Mouse (Mus musculus): ENCODE measurements at regions not wholly inside any gene's neighbourhood (a gene's known extent, or its start where the extent isn't known, plus 50 kb on each side); places are given as distances from the start of the nearest gene placed in this dataset.

DNA sequence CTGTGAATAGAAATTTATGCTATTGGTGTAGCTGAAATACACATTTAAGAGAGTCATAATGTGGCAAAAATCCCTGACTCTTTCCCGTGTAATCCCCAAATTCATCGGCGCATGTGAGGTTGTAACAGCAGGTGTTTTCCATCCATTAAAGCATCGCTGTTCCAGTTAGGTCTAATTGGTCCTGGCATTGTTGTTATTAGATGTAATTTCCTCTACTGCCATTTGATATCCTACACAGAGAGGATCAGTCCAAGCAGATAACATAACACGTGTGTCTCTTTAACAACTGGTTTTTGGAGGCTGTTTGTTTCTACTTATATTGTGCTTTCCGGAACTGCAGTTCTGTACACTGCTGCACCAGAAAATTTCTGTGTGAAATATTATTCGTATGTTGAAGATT is 101.8 kb downstream of the Vgll3 start:
- H3K4me2 ChIP-seq: no peak overlapping the region
- no peaks in the 10 kb centered on the region for H3K4me1 ChIP-seq
- no peak overlapping the region for H3K4me3 ChIP-seq
- ATAC-seq (ENCODE audit: extremely low read depth, insufficient number of reproducible peaks, low FRiP score, low TSS enrichment): no peak
- no peak overlapping the region for H3K27ac ChIP-seq (replicated peaks)
- no peaks in the 10 kb centered on the region for H3K9me3 ChIP-seq
- no peaks in the 10 kb centered on the region for H3K36me3 ChIP-seq
- H3K27me3 ChIP-seq (replicated peaks): no peaks in the 10 kb centered on the region
- no peak overlapping the region for H3K9ac ChIP-seq
- WGBS: 76% methylated on average over 7 of the region's 7 CpGs

DNA sequence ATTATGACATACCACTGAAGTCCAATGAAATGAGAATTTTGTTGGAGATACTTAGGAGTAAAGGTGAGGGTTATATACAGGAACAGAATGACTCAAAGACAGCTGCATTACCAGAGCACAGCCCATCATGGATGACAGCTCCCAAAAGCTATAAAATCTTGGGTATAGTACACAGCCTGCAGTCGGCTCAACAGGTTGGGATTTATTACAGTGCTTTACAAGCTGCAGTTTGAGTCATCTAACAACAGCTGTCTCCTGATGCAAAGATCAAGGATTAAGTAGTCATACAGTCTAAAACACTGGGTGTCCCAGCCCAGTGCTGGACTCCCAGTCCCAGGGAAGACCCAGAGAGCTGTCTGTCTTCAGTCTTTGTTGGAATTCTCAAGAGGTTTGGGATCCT is 110.9 kb downstream of the Vgll3 start:
- Histone ChIP-seq H3K36me3 (no peaks in the 10 kb centered on the region), H3K4me1 (no peaks in the 10 kb centered on the region), H3K4me2 (no peak overlapping the region), H3K9me3 (no peaks in the 10 kb centered on the region), H3K4me3 (no peak overlapping the region), H3K27me3 (replicated peaks) (no peaks in the 10 kb centered on the region), H3K27ac (replicated peaks) (no peak overlapping the region), H3K9ac (no peak overlapping the region)
- WGBS: 76% methylated on average over 1 of the region's 1 CpGs
- no peak for ATAC-seq (ENCODE audit: extremely low read depth, insufficient number of reproducible peaks, low FRiP score, low TSS enrichment)

DNA sequence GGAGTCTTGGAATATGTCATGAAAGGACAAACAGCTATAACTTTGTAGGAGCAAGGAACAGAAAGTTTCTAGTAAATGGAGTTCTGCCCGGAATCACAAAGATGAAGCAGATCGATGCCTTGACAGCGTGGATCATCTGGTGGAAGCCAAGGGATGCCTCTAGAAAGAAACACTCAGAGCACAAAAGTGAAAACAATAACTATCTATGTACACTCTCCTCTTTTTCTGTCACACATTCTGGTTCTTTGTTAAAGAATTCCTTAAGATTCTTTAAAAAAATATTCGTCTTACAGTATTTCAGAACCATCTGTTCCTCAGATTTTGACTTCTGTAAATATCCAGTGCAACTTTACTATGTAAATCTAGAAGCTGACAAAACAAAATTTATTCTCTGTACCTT is 148.8 kb downstream of the Vgll3 start:
- Histone ChIP-seq H3K9me3 (no peaks in the 10 kb centered on the region), H3K4me2 (no peak overlapping the region), H3K27ac (replicated peaks) (no peak overlapping the region), H3K4me3 (no peak overlapping the region), H3K36me3 (no peaks in the 10 kb centered on the region), H3K9ac (no peak overlapping the region), H3K27me3 (replicated peaks) (no peaks in the 10 kb centered on the region), H3K4me1 (0 out of 2 replicates have a peak, but pooled peaks cover 4% of the 10 kb centered on the region)
- no peak for ATAC-seq (ENCODE audit: extremely low read depth, insufficient number of reproducible peaks, low FRiP score, low TSS enrichment)
- WGBS: 80% methylated on average over 4 of the region's 4 CpGs

DNA sequence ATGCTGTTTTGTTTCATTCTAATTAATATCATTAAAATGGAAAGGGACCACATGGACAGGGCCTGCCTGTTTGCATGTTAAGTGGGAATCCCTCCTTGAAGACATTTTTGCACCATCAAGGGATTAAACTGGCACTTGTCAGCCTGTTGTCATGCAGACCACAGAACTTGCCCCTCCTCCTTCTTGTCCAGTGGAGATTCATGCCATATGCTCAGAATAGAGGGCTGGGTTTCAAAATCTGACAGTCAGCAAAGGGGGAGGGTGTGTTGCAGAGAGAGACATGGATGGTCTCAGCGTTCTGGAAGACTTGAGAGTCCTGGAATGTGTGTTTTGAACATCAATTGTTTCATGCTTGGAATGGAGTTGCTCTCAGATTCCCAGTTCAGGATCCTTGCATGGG is 149.2 kb downstream of the Vgll3 start:
- H3K27ac ChIP-seq (replicated peaks): no peak overlapping the region
- no peak overlapping the region for H3K4me2 ChIP-seq
- no peak overlapping the region for H3K4me3 ChIP-seq
- H3K9me3 ChIP-seq: no peaks in the 10 kb centered on the region
- no peaks in the 10 kb centered on the region for H3K36me3 ChIP-seq
- H3K9ac ChIP-seq: no peak overlapping the region
- 29% methylated on average over 1 of the region's 1 CpGs for WGBS
- H3K4me1 ChIP-seq: 0 out of 2 replicates have a peak, but pooled peaks cover 4% of the 10 kb centered on the region
- H3K27me3 ChIP-seq (replicated peaks): no peaks in the 10 kb centered on the region
- no peak for ATAC-seq (ENCODE audit: extremely low read depth, insufficient number of reproducible peaks, low FRiP score, low TSS enrichment)

DNA sequence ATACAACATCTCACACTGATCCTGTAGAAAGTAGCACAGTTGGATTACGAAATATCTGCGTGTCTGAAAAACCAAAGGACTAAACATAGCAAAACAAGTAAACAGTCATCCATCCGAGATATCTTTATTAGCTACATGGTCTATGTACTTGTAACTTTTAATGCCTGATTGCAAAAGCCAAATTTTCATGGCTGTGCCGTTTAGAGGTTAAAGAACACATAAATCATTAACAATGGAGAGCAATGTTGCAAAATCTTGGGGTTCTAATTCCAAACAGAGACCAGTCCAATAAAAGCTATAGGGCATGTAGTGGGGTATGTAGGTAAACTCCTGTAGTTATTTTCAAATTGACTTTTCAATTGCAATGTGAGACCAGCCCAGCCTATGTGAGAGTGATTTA is 162.0 kb downstream of the Vgll3 start:
- Histone ChIP-seq H3K9me3 (no peaks in the 10 kb centered on the region), H3K4me2 (no peak overlapping the region)
- WGBS: 77% methylated on average over 4 of the region's 4 CpGs

DNA sequence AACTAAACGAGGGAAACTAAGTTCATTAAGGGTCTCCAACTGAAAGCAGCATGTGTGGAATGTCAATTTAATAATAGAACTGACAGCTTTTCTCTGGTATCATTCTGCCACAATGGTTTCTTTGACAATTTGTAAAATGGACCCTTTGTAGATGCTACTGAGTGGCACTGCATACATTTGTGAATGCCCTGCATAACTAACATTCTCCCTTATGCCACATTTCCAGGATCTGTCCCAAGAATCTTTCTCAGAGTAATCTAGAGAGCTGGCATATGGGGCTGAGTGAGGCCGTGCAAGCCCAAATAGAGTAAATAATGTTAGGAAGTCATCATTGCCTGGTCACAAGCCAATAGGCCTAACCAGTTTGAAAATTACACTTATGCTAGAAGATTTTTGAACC is 172.1 kb downstream of the Vgll3 start:
- 34% methylated on average over 2 of the region's 2 CpGs for WGBS
- no peaks in the 10 kb centered on the region for H3K36me3 ChIP-seq
- peaks cover 12% of the 10 kb centered on the region for H3K4me1 ChIP-seq
- ATAC-seq (ENCODE audit: extremely low read depth, insufficient number of reproducible peaks, low FRiP score, low TSS enrichment): no peak
- no peak overlapping the region for H3K4me3 ChIP-seq
- H3K4me2 ChIP-seq: no peak overlapping the region
- no peak overlapping the region for H3K27ac ChIP-seq (replicated peaks)
- no peak overlapping the region for H3K9ac ChIP-seq
- no peaks in the 10 kb centered on the region for H3K27me3 ChIP-seq (replicated peaks)
- H3K9me3 ChIP-seq: no peaks in the 10 kb centered on the region

More for the DNA sequence above, 162.0 kb downstream of the Vgll3 start:
- H3K4me1 ChIP-seq: no peaks in the 10 kb centered on the region
- no peak overlapping the region for H3K27ac ChIP-seq (replicated peaks)
- no peak overlapping the region for H3K9ac ChIP-seq
- no peaks in the 10 kb centered on the region for H3K36me3 ChIP-seq
- no peaks in the 10 kb centered on the region for H3K27me3 ChIP-seq (replicated peaks)
- ATAC-seq (ENCODE audit: extremely low read depth, insufficient number of reproducible peaks, low FRiP score, low TSS enrichment): no peak
- no peak overlapping the region for H3K4me3 ChIP-seq

DNA sequence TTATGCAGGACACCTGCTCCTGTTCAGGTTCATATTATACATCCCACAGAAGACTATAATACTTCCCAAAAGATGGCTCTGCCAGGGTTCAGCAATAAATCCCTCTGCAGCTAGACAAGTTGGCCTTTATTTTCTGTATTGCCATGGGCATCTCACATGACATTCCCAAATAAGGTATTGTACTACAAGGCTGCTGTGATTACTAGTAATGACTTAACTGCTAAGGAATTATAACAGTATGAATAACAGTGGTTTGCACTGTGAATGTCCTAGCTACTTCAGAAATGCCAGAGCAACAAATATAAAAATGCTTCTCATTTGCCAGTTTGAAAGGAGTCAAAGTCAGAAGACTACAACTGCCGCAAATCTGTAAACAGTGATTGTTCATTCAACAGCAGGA is 184.3 kb downstream of the Vgll3 start:
- H3K4me3 ChIP-seq: no peak overlapping the region
- H3K27ac ChIP-seq (replicated peaks): no peak overlapping the region; the same call in 1 of the 2 replicates
- H3K9me3 ChIP-seq: no peaks in the 10 kb centered on the region
- no peaks in the 10 kb centered on the region for H3K27me3 ChIP-seq (replicated peaks)
- no peak overlapping the region for H3K4me2 ChIP-seq
- H3K4me1 ChIP-seq: peaks cover 18% of the 10 kb centered on the region
- WGBS: 76% methylated on average over 1 of the region's 1 CpGs
- ATAC-seq (ENCODE audit: extremely low read depth, insufficient number of reproducible peaks, low FRiP score, low TSS enrichment): no peak
- no peaks in the 10 kb centered on the region for H3K36me3 ChIP-seq
- H3K9ac ChIP-seq: no peak overlapping the region

DNA sequence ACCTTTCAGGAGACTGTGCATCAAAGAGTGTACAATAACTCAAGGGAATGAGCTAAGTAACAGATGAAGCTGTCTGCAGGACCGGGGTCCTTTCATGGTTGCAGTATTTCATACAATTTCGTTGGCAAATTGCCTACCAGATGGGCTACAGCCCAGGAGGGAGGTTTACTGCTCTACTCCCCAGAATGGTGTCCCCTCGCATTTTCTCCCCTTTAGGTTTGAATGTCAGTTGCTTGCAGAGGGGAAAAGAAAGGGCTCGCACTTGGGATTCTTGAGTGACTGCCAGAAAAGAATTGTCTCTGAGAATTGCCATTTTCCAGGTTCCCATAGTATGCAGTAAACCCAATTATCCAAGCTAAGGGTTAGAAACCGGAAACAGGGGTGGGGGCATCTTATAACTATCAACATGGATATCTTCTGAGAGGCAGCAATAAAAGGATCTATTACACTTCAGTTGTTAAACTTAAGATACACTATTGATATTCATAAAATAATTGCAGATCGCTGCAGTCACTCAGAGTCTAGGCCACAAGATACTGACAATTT is 185.7 kb downstream of the Vgll3 start:
- Histone ChIP-seq H3K36me3 (no peaks in the 10 kb centered on the region), H3K4me2 (no peak overlapping the region), H3K4me3 (no peak overlapping the region), H3K4me1 (peaks cover 24% of the 10 kb centered on the region), H3K9me3 (no peaks in the 10 kb centered on the region), H3K27ac (replicated peaks) (no peak overlapping the region), H3K27me3 (replicated peaks) (no peaks in the 10 kb centered on the region), H3K9ac (no peak overlapping the region)
- ATAC-seq (ENCODE audit: extremely low read depth, insufficient number of reproducible peaks, low FRiP score, low TSS enrichment): no peak
- whole genome bisulfite sequencing: 58% methylated on average over 6 of the region's 6 CpGs

DNA sequence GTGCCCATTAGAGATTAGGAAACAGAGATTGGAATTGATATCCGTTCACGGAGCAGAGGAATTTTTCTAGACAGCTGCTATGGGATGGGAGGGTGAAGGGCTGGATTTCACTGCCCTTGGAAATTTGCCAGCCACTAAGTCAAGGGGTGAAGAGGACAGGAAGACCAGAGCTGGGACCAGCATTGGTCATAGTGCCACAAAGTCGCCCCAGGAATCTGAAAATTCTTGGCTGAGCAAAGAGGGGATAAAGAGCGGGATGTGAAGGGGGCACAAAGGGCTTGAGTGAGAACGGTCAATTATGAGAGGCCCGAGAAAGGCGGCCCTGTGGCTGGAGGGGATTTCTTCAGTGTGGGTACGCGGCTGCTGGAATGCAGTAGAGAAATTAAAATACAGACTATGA is 189.6 kb downstream of the Vgll3 start:
- H3K36me3 ChIP-seq: no peaks in the 10 kb centered on the region
- H3K9me3 ChIP-seq: no peaks in the 10 kb centered on the region
- WGBS: 32% methylated on average over 9 of the region's 9 CpGs
- no peak overlapping the region for H3K9ac ChIP-seq
- no peaks in the 10 kb centered on the region for H3K27me3 ChIP-seq (replicated peaks)
- H3K4me3 ChIP-seq: peak overlapping the region; percentile 13
- peaks cover 17% of the 10 kb centered on the region for H3K4me1 ChIP-seq
- no peak overlapping the region for H3K27ac ChIP-seq (replicated peaks)
- H3K4me2 ChIP-seq: peak overlapping the region; percentile 50
- no peak for ATAC-seq (ENCODE audit: extremely low read depth, insufficient number of reproducible peaks, low FRiP score, low TSS enrichment)

DNA sequence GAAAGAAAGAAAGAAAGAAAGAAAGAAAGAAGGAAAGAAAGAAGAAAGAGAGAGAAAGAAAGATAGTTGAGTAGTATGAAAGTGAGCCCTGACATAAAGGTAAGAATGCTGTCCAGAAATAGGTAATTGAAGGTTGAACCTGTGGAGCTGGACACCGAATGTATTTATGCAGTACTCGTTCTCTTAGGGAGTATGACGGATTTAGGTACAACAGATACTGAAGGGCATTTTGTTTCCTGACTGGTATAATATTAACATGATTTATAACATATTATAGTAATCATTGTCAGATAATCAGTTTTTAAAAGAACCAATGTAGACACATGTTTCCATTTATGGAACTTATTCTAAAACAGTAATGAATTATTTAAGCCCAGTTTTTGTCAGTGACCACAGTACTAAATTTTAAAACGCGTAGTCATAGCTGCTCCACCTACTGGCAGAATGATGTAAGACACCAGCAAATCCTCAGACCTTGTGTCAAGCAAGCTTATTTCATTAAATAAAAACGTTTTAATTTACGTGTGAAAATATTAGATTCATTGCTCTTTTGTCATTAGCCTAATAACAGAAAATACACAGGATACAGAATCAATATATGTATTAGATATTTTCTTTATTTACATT is 191.0 kb downstream of the Vgll3 start:
- Histone ChIP-seq H3K27me3 (replicated peaks) (no peaks in the 10 kb centered on the region), H3K9ac (no peak overlapping the region), H3K4me1 (peaks cover 12% of the 10 kb centered on the region), H3K9me3 (no peaks in the 10 kb centered on the region), H3K27ac (replicated peaks) (no peak overlapping the region), H3K36me3 (no peaks in the 10 kb centered on the region), H3K4me2 (no peak overlapping the region), H3K4me3 (no peak overlapping the region)
- WGBS: 40% methylated on average over 7 of the region's 7 CpGs
- ATAC-seq (ENCODE audit: extremely low read depth, insufficient number of reproducible peaks, low FRiP score, low TSS enrichment): no peak

DNA sequence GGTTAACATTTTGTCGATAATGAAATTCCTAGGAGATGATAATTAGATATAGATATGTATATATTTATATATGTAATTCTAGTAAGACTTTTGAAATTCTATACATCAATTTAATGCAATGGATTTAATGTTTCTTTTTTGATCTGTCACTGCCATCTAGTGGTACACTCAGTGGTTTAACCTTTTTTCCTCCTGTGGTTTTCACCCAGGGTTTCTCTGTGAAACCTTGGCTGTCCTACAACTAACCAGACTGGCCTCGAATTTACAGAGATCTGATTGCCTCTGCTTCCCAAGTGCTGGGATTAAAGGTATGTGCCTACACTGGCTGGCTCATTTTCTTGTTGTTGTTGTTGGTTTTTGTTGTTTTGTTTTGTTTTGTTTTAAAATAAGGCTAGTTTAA is 198.6 kb downstream of the Vgll3 start:
- no peak overlapping the region for H3K27ac ChIP-seq (replicated peaks)
- H3K36me3 ChIP-seq: no peaks in the 10 kb centered on the region
- WGBS: 14% methylated on average over 2 of the region's 2 CpGs
- no peak overlapping the region for H3K4me3 ChIP-seq
- no peak overlapping the region for H3K4me2 ChIP-seq
- H3K27me3 ChIP-seq (replicated peaks): no peaks in the 10 kb centered on the region
- H3K9ac ChIP-seq: no peak overlapping the region
- H3K4me1 ChIP-seq: no peaks in the 10 kb centered on the region
- ATAC-seq (ENCODE audit: extremely low read depth, insufficient number of reproducible peaks, low FRiP score, low TSS enrichment): no peak
- H3K9me3 ChIP-seq: no peaks in the 10 kb centered on the region

DNA sequence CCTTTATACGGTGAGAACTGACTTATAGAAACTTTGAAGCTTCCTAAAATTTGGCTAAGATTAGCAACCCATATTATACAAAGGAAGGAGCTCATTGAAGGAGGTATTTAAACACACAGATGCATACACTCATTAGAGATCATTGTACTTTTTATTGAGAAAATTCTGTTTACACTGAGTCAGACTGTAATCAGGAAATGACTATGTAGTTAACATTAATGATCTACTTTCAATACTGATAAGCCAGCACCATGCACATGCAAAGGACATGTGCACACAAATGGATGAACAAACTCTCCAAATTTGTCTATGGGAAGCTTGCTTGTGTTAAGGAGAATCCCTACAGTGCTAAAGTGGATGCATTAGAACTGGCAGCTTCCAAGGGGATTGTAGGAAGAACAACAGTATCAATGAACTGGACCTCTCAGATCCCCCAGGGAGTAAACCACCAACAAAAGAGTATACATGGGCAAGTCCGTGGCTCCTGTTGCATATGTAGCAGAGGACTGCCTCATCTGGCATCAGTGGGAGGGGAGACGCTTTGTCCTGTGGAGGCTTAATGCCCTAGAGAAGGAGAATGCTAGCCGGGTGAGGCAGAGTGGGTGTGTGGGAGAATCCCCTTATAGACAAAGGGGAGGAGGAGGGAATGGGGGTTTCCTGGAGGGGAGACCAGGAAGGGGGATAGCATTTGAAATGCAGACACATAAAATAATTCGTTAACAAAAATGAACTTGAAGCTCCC is 200.0 kb downstream of the Vgll3 start:
- no peak overlapping the region for H3K4me2 ChIP-seq
- no peaks in the 10 kb centered on the region for H3K27me3 ChIP-seq (replicated peaks)
- no peak for ATAC-seq (ENCODE audit: extremely low read depth, insufficient number of reproducible peaks, low FRiP score, low TSS enrichment)
- H3K36me3 ChIP-seq: no peaks in the 10 kb centered on the region
- H3K9ac ChIP-seq: no peak overlapping the region
- WGBS: 45% methylated on average over 5 of the region's 5 CpGs
- H3K4me3 ChIP-seq: no peak overlapping the region
- no peaks in the 10 kb centered on the region for H3K4me1 ChIP-seq
- no peaks in the 10 kb centered on the region for H3K9me3 ChIP-seq
- H3K27ac ChIP-seq (replicated peaks): no peak overlapping the region

Data from heart, embryonic 13.5 days (tissue).